Mouse (Mus musculus): ENCODE measurements around the gene Sgca. TPM values are rescaled to one million over a fixed set of nuclear protein-coding genes. Genes with fewer than 3 reads are reported as not detected.
"Not testable (repeated sequence)": the region's sequence is repeated elsewhere in the genome, so short reads cannot be mapped to it uniquely, and the experiment has no call there.

Gene Sgca
- total RNA-seq, 2 experiments from 2014 or later = not detected

DNA sequence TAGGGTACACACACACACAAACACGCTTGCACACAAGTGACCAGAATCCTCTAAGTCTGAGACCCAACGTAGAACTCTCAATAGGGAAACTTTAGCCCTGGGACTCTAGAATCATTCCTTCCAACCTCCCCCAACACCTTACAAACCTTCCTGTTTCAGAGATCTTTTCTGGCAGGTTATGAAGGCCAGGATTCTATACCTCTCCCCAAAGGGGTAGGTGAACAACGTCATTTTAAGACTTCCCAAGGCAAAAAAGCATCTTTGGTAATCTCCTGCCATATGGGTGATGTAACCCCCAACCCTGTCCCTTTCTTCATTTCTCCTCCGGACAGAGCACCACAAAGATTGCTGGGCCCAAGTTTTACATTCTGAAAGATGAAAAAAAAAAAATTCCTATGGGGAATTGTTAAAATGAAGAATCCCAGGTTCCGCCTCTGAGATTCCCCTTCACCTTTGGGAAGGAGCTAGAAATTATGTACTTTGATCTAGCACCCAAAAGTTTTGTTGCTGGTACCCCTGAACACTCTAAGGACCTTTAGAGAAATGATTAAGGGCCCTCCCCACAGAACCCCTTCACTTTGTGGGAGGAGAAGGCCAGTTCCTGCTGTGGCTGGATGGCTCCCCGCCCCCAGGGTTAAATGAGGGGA, 14.1 kb upstream of the Sgca start:
- ATAC-seq (replicated peaks; ENCODE audit: low FRiP score, poor library complexity, severe bottlenecking) = peak; percentile 6; the same call in 1 of the 2 replicates

DNA sequence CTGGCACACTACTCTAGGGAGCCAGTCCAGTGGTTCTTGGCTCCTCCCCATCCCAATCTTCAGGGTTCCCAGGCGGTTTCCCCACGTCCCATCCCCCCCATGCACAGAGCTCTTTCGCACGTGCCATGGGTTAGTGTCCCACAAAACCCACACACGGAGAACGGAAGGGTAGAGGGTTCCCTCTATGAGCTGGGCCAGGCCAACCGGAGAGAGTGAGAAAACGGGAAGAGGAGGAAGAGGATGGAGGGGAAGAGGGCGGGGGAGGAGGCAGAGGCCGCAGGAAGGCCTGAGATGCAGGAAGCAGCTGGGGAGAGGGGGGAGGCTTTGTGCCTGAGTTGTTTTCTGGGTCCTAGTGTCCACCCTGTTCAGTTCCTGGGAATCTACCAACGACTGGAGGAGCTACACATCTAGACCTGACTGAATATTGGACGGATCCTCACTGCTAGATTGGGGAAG, 13.5 kb upstream of the Sgca start:
- peak; percentile 63 for ATAC-seq (replicated peaks; ENCODE audit: low FRiP score, poor library complexity, severe bottlenecking)

DNA sequence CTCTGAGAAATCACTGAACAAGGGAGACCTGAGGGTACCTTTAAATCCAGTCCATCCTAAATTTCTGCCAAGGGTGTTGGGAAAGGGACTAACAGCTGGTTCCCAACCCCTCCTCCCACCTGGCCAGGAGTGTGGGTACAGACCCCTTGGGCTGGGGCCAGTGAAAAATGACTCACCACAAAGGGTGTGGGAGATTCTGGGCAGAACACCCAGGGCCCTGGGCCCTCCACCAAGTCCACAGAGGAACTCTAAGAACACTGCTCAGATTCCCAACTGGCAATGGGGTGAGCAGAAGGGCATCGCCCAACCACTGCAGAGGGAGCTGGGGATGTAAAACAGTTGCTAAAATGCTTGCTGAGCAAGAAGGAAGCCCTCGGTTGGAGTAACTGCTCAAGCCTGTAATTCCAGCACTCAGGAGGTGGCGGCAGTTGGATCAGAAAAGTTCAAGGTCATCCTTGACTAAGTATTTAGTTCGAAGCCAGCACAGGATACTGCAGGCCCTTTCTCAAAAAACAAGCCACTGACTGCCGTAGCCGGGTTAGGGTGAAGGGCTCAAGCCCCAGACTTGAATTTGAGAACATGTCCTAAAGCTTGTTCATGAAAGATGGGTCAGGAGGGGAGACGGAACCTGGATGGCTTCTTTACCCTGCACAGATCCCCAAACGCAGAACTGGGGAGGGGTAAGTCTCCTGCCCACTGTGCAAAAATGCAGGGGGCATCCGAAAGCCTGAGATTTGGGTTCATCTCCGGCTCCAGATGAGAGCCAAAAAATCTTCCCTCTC, 12.8 kb upstream of the Sgca start:
- ATAC-seq (replicated peaks; ENCODE audit: low FRiP score, poor library complexity, severe bottlenecking) = no peak

DNA sequence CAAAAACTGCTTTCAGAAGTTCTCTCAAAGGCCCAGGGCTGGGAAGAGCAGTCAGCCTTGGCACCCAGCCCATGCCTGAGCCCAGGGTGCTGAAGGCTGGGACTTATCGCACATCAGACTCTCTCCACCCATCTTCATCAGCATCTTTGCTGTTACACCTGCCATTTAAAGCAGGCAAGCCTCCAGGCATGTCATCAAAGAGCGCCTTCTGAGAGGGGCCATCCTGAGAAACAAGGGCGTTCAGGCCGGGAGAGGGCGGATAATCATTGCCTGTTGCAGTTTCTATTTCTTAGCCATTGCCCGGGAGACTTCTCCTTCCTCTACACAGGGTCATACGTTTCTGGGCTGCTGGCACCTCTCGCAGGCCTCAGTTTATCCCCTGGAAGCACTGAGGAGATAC, 11.7 kb upstream of the Sgca start:
- 0 out of 2 replicates have a peak, but pooled peaks have one; percentile 25 for ATAC-seq (replicated peaks; ENCODE audit: low FRiP score, poor library complexity, severe bottlenecking)

DNA sequence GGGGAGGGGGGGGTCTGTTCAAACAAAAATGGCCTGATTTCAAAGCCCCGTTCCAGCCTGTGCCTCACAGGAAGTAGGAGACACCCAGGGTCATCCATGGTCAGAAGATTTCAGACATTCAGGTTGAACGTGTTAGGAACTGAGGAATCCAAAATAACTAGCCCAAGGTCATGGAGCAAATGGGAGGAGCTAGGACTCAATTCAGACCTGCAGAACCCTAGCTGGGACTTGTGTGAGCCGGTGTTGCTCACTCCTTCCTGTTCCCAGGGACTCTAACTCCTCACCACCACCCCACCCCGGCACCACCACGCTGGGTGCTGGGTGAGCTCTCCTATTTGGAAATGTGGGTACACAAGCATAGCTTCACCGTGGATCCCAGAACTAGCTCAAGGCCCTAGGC, 11.2 kb upstream of the Sgca start:
- ATAC-seq (replicated peaks; ENCODE audit: low FRiP score, poor library complexity, severe bottlenecking) = no peak

DNA sequence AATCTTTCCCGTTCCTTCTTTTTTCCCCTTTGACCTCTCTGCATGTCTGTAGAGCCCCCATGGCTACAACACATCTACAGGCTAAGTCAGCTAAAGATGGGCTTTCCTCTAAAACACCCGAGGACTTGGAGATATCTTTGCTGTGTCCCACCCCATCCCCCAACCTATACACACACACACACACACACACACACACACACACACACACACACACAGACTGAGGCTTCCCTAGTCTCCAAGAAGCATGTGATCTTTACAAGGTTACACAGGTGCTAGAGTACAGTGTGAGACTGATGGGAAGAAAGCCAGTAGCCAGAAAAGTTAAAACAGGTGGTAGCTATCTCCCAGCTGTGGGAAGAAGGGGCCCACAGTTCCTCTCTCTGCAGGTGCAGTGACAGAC, 10.3 kb upstream of the Sgca start:
- no peak for ATAC-seq (replicated peaks; ENCODE audit: low FRiP score, poor library complexity, severe bottlenecking)

DNA sequence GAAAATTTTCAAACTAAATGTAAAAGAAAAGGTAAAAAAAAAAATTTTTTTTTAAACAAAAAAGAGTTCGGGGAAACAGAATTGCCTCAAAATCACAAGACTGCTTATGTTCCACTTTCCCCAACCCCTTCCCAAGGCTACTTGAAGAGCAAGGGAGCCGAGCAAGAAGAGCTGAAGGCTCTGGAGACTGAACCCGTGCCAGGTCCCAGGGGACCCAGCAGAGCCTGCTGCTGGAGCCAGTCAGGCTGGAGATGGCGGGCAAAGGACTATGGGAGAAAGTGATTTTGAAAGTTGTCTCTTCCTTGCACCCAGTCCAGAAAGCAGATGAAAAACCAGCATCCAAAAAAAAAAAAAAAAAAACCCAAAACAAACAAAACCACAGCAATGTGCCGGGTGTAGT, 9.7 kb upstream of the Sgca start:
- no peak for ATAC-seq (replicated peaks; ENCODE audit: low FRiP score, poor library complexity, severe bottlenecking)

DNA sequence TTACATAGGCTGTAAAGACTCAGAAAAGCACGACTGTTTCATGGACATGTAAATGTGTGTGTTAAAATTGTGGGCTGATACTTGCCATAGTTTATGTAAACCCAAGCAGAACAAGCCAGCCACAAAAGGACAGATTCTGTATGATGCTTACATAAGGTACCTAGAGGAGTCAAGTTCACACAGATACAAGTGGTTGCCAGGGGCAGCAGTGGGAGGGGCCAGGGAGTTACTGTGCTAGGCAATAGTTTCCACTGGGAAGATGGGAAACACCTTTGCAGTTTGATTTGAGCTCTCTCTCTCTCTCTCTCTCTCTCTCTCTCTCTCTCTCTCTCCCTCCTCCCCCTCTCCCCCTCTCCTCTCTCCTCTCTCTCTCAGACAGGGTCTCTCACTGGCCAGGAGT, 9.0 kb upstream of the Sgca start:
- 0 out of 2 replicates have a peak, but pooled peaks have one; percentile 35 for ATAC-seq (replicated peaks; ENCODE audit: low FRiP score, poor library complexity, severe bottlenecking)

DNA sequence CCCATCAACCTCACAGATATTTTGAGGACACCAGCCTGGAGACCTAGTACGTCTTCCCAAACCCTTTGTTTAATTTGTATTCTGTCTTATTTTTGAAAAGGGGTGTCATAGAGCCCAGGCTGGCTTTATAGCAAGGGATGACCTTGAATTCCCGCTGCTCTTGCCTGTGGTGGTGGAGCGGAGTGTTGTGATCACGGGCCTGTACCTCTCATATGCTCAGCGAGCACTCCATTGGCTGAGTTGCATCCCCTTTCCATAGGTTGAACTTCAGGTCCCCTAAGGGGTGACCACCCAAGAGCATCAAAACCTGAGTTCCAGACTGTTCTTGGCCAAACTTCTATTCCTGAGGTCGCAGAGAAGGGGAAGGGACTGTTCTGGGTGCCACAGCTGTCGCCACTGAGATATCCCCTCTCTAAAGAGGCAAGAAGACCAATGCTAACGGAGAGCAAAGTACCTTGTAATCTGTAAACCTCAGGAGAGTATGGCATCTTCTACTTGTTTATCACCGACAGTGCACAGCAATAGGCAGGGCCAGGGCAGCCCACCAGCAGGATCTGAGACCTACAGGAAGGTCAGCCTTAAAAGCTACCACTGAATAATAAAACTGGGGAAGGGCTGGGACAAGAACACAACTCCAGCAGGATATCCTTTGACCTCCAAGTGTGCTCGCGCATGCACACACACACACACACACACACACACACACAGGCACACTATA, 3.5 kb upstream of the Sgca start:
- peak; percentile 29; the same call in 1 of the 2 replicates for ATAC-seq (replicated peaks; ENCODE audit: low FRiP score, poor library complexity, severe bottlenecking)

DNA sequence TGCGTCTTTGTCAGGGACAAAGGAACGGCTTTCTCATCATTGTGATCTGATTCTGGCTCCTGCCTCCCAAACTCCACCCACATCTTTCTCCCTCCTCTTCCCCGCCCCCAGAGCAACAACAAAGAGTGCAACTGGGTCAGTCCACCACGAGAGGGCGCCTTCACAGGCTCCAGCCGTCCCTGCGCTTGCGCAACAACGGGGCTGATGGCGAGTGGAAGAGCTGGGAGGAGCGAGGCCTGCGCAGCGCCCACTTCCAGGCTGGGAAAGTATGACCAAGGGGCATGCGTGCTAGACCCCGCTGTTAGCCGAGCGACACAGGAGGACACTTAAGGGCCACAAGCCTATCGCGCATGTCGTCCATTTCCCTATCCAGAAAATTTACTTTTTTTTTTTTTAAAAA, 2.8 kb upstream of the Sgca start:
- peak; percentile 97 for ATAC-seq (replicated peaks; ENCODE audit: low FRiP score, poor library complexity, severe bottlenecking)

DNA sequence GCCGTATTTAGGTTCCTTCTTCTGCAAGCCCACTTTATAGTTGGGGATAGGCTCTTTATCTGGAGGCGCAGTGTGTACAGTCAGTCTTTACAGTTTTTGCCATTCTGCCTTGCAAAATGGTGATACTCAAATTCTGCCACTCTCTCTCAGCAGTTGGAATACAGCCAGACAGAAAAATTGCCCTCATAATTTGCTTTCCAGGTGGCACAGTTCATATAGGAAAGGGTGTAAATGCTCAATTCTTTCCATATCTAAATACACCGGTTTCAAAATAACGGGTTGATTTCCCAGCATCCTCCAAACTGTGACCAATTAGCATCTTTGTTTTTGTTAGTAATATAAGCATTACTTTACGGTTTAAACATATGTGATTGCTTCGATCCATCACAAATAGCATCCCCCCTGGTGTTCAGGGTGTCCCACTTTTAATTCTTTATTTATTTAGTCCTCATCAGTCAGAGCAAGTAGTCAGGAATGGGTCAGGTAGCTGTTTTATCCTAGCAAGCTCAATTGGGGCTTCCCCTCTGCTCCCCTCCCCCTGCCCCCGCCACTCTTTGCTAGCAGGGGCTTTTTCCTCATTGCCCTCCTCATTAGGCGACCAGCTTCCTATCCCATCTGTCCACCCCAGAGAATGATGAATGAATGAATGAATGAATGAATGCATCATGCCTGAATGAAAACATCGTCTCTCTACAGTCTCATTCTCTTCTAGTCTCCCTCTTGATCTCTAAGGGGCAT, 2.2 kb upstream of the Sgca start:
- ATAC-seq (replicated peaks; ENCODE audit: low FRiP score, poor library complexity, severe bottlenecking) = no peak

DNA sequence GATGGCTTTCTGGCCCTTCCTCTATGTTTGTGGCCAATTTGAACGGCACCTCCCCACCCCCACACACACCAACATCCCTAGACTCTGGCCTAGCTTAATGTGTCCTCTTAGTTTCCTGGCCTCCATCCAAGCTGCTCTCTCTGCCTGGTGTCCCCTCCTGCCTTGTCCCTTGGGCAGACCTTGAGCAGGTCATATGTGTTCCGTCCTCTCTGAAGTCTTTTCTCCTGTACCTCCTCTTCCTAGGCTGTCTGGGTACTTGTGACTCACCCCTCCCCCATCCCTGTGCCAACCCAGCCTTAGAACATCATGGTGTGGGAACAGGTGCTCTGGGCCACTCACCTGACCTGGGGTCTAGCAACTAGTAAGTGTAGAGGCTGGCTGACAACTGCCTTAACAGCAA, 1.2 kb downstream of the Sgca start:
- no peak for ATAC-seq (replicated peaks; ENCODE audit: low FRiP score, poor library complexity, severe bottlenecking)

DNA sequence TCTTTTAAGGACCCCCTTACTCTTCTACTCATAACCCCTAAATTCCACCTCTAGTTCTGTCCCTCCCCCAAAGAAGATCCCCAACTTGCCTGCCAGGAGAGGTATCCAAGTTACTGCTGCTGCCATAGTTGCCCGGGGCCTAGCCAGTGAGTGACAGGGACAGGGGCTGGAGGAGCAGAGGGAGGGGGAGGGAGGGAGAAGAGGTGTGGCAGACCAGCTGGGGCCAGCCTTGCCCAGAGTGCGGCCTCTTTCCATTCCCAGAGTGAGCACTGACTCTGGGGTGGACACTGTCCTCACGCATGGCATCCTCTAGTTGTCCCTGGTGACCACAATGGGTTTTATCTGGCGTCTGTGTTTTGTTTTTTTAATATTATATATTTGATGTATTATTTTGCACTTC, 2.8 kb downstream of the Sgca start:
- no peak for ATAC-seq (replicated peaks; ENCODE audit: low FRiP score, poor library complexity, severe bottlenecking)

DNA sequence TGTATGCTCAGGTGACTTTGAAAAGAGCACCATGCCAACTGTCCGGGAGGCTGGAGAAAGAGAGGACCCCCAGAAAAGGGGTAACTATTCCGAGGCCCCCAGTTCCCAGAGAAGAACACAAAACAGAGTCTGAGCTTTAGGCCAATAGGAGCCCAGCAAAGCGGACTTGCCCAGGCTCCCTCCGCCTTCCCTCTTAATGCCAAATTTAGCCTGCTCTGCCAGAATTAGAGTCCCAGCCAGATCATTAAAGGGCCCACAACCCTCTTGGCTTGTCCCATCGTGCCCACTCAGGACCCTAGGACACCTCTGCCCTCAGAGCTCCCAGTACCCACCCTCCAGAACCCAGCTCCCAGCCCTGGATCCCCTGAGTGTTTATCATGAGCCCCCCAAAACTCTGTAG, 3.2 kb downstream of the Sgca start:
- ATAC-seq (replicated peaks; ENCODE audit: low FRiP score, poor library complexity, severe bottlenecking) = no peak

DNA sequence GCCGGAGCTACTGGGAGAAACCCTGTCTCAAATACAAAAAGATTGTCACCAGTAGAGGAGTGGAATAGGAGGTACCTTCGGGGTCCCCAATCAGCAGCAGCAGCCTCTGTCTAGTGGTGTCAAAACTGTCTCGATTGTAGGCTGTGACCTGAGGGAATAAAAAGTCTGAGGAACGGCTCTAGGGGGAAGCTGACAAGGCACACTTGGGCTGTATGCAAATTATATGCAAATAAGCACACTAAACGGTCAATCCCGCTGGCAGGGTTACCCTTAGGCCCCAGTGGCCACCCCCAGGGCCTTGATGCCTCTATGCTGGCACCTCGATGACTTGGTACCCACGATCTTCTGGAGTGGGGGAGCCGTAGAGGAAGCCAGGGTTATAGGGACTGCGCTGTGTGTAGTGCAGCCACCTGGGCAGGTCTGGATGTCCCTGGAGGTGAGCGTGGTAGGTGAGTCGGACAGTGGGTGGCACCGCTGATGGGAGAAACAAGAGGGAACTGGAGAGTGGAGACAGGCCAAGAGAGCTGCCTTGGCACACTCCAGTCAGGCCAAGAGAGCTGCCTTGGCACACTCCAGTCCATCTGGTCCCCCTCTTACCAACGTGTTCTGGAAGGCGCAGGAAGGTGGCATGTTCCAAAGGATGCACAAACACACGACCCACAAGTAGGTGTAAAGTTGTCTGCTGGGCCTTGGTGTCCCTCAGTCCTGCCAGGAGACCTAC, 4.1 kb downstream of the Sgca start:
- no peak for ATAC-seq (replicated peaks; ENCODE audit: low FRiP score, poor library complexity, severe bottlenecking)

DNA sequence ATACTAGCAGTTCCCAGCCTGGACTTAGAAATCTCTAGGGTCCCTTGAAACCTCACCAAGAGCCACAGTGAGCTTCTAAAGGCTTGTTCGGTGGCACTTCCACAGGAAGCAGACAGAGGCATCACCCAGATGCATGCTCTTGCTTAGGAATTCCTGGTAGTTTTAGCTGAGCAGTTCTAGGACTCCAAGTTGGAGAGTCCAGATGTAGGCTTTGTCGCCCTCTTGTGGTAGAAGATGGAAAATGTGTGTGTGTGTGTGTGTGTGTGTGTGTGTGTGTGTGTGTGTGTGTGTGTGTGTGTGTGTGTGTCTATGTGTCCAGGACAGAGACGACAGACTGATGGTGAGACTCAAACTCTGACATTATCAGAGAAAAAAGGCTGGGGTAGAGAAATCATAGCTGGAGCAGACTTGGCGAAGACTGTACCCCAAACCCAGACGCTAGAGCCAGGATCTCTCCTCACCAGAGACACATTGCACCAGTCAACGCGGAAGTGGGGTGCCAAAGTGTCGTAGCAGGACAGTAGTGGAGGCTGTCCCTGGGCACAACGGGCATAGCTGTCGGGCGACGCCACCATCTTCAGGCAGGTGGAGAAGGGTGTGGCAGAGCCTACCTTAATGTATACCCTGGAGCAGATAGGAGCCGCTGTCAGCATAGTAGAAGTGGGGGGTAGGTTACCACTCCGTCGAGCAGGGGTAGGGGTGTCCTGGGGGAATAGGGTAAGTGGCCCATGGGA, 5.8 kb downstream of the Sgca start:
- ATAC-seq (replicated peaks; ENCODE audit: low FRiP score, poor library complexity, severe bottlenecking) = 0 out of 2 replicates have a peak, but pooled peaks have one; percentile 48

DNA sequence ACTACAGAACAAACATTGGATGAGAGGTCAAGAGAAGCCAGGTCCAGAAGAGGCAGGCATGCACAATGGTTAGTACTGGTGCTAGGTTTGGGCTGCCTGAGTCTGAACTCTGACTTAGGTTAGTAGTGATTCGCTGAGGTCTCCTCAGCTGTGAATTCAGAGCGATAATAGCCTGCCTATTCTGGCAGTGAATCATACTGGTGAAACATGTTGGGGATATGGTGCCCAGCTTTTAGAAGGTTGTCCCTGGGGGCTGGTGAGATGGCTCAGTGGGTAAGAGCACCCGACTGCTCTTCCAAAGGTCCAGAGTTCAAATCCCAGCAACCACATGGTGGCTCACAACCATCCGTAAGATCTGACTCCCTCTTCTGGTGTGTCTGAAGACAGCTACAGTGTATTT, 6.4 kb downstream of the Sgca start:
- ATAC-seq (replicated peaks; ENCODE audit: low FRiP score, poor library complexity, severe bottlenecking) = not testable (repeated sequence)

DNA sequence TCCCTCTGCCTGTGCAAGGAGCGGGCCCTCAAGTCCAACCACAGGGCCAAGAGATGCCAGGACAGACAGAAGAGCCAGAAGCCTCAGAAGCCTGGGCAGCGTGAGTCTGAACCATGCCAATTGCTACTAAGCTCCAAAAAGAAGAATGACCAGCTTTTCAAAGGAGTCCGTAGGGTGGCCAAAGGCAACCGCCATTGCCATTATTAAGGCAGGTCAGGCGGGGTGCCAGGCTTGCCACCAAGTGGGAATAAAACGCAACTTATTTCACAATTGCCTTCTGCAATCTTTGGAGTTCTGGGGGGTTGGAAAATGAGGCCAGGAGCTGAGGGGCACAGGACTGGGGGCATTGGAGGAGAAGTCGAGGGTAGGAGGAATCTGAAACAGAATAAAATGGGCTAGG, 7.9 kb downstream of the Sgca start:
- no peak for ATAC-seq (replicated peaks; ENCODE audit: low FRiP score, poor library complexity, severe bottlenecking)

DNA sequence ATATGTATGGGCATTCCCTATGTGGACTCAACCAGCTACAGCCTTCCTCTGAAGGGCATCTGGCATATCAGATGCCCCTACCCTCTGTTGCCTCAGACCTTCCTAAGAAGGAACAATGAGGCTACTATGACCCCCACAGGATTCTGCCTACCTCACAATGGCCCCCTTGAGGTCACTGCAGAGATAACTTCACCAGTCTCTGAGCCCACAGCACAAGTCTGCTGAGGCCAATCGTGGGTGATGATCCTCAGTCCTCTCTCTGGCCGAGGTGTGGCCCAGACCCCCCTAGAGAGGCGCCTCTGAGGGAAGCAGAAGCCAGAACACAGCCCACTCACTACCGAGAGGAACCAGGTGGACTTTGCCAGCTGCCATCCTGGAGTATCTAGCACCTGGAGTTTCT, 8.7 kb downstream of the Sgca start, which contains the start of gene Hils1:
TSS of gene Hils1 (plus strand) at position 175 of the 400 bp plus-strand sequence.
- ATAC-seq (replicated peaks; ENCODE audit: low FRiP score, poor library complexity, severe bottlenecking) = no peak

Measured in erythroblast, adult 5-6 weeks (primary cell).